Mouse (Mus musculus) layer of hippocampus, adult 11-12 months (tissue): ENCODE data around the gene Rpl13a.
"Not testable (repeated sequence)": the region's sequence is repeated elsewhere in the genome, so short reads cannot be mapped to it uniquely, and the experiment has no call there.

ENCODE experiments used
- DNase-seq: peaks from one replicate; pipeline ENCODE4 v3.0.0; 2022; ENCODE audit warnings: low spot score

The Rpl13a gene

GRCm38 (mm10) chr7:45156206-45156605 is 27.6 kb upstream of the Rpl13a start:
- DNase-seq, result no peak

- no peak for DNase-seq
Observed at GRCm38 (mm10) chr7:45155590-45155989, 27.0 kb upstream of the Rpl13a start.

- DNase-seq, result peak; percentile 68
Observed at GRCm38 (mm10) chr7:45154993-45155514, 26.5 kb upstream of the Rpl13a start.

GRCm38 (mm10) chr7:45154096-45154992 is 25.8 kb upstream of the Rpl13a start, which contains the start of the genes Pih1d1 and Aldh16a1:
Gene Pih1d1, plus strand, starts transcription at chr7:45154303.
Gene Aldh16a1, minus strand, starts transcription at chr7:45154584.
- DNase-seq, result peak; percentile 98

- DNase-seq, result no peak
Observed at GRCm38 (mm10) chr7:45153586-45153985, 25.0 kb upstream of the Rpl13a start.

- not testable (repeated sequence) for DNase-seq
Observed at GRCm38 (mm10) chr7:45153052-45153451, 24.5 kb upstream of the Rpl13a start.

- DNase-seq, result no peak
Observed at GRCm38 (mm10) chr7:45151303-45151702, 22.7 kb upstream of the Rpl13a start.

- no peak for DNase-seq
Observed at GRCm38 (mm10) chr7:45150321-45150720, 21.8 kb upstream of the Rpl13a start.

- no peak for DNase-seq
Observed at GRCm38 (mm10) chr7:45149545-45149944, 21.0 kb upstream of the Rpl13a start.

- no peak for DNase-seq
Observed at GRCm38 (mm10) chr7:45148534-45149098, 20.1 kb upstream of the Rpl13a start.

- DNase-seq, result no peak
Observed at GRCm38 (mm10) chr7:45147899-45148298, 19.3 kb upstream of the Rpl13a start.

GRCm38 (mm10) chr7:45147267-45147666 is 18.7 kb upstream of the Rpl13a start:
- no peak for DNase-seq

GRCm38 (mm10) chr7:45145460-45145859 is 16.9 kb upstream of the Rpl13a start:
- DNase-seq, result no peak

GRCm38 (mm10) chr7:45144368-45145174 is 16.0 kb upstream of the Rpl13a start:
- DNase-seq, result no peak

- DNase-seq, result no peak
Observed at GRCm38 (mm10) chr7:45141914-45142313, 13.4 kb upstream of the Rpl13a start.

GRCm38 (mm10) chr7:45141319-45141718 is 12.8 kb upstream of the Rpl13a start:
- no peak for DNase-seq

- DNase-seq, result no peak
Observed at GRCm38 (mm10) chr7:45139904-45140723, 11.6 kb upstream of the Rpl13a start.

- DNase-seq, result no peak
Observed at GRCm38 (mm10) chr7:45138403-45138802, 9.8 kb upstream of the Rpl13a start.

GRCm38 (mm10) chr7:45137171-45138006 is 8.8 kb upstream of the Rpl13a start:
- no peak for DNase-seq

GRCm38 (mm10) chr7:45135993-45136567 is 7.5 kb upstream of the Rpl13a start, which contains the start of the genes Gm45713 and Flt3l:
Gene Gm45713, minus strand, starts transcription at chr7:45136231.
Gene Flt3l, minus strand, starts transcription at chr7:45136432.
- DNase-seq, result peak; percentile 91
